Mouse (Mus musculus) liver, embryonic 14.5 days (tissue): Measurements from ENCODE around the gene Crocc.

ENCODE experiments used
- CTCF ChIP-seq: IDR thresholded peaks from 2 replicates; pipeline ENCODE4 v1.5.1; 2016; ENCODE audit warnings: antibody characterized with exemption, low read depth, control low read depth
- EP300 ChIP-seq: IDR thresholded peaks from 2 replicates; pipeline ENCODE4 v1.6.1; 2016; ENCODE audit warnings: antibody characterized with exemption, low read depth

GRCm38 (mm10) chr4:141053568-141054161 is 6.7 kb downstream of the Crocc start:
- TF ChIP-seq CTCF = no peak
- no peak for TF ChIP-seq EP300
